Mouse (Mus musculus) G1E (cell line): ENCODE measurements around the gene Cirbp. TPM values are rescaled to one million over a fixed set of nuclear protein-coding genes. Genes with fewer than 3 reads are reported as not detected.

Source experiments
- ATAC-seq: 2 replicates; pipeline ENCODE4 v1.8.0; 2016; ENCODE audit warnings: mild to moderate bottlenecking; ENCODE audit not compliant: insufficient number of reproducible peaks, poor library complexity, low FRiP score, severe bottlenecking; ENCODE audit errors: extremely low read depth
- DNase-seq: peaks from one replicate; pipeline ENCODE4 v3.0.0; 2012; ENCODE audit warnings: low spot score
- H3K27me3 ChIP-seq: 2 replicates; pipeline ENCODE4 v1.6.1; 2012; ENCODE audit warnings: mild to moderate bottlenecking, low read length, inconsistent platforms; ENCODE audit not compliant: insufficient read depth
- H3K36me3 ChIP-seq: replicated peaks from 2 replicates; pipeline ENCODE3; 2012; ENCODE audit warnings: mild to moderate bottlenecking, inconsistent platforms
- H3K4me1 ChIP-seq: 2 replicates; pipeline ENCODE4 v1.6.1; 2012; ENCODE audit warnings: low read depth, low read length, inconsistent platforms, mixed read lengths; ENCODE audit not compliant: insufficient read depth
- H3K4me3 ChIP-seq: 2 replicates; pipeline ENCODE4 v1.5.1; 2012; ENCODE audit warnings: low read depth, mild to moderate bottlenecking, inconsistent platforms, low read length, moderate library complexity, mixed read lengths
- H3K9me3 ChIP-seq: replicated peaks from 2 replicates; pipeline ENCODE4 v1.6.1; 2012; ENCODE audit warnings: inconsistent platforms
- CTCF ChIP-seq: IDR thresholded peaks from 2 replicates; pipeline ENCODE4 v1.5.1; 2012; ENCODE audit warnings: low read depth, low read length, inconsistent platforms, mixed read lengths
- GATA1 ChIP-seq: IDR thresholded peaks from 2 replicates; pipeline ENCODE4 v1.6.1; 2012; ENCODE audit warnings: borderline replicate concordance, low read length, inconsistent platforms, mixed read lengths
- GATA2 ChIP-seq: IDR thresholded peaks from 2 replicates; pipeline ENCODE4 v1.6.1; 2012; ENCODE audit warnings: low read depth, low read length, inconsistent platforms, borderline replicate concordance
- POLR2AphosphoS5 ChIP-seq: IDR thresholded peaks from 2 replicates; pipeline ENCODE4 v1.6.1; 2012; ENCODE audit warnings: low read depth, low read length, inconsistent platforms; ENCODE audit not compliant: insufficient replicate concordance
- TAL1 ChIP-seq: conservative IDR thresholded peaks from 2 replicates; pipeline ENCODE4 v1.6.1; 2012; ENCODE audit warnings: low read depth, low read length, inconsistent platforms, mixed read lengths
- polyA plus RNA-seq: library from polyadenylated mRNA; stranded (reverse); fragments of >175 nt; gene quantifications from 2 replicates; pipeline ENCODE4 v1.2.3, GENCODE M21; 2012
- total RNA-seq, 2 experiments: library from RNA; stranded (forward) in 1 of 2; stranded (reverse) in 1 of 2; fragments of 200-1000 nt in 1 of 2; fragments of >200 nt in 1 of 2; fragmentation: Nextera tagmentation in 1 of 2; gene quantifications; 2 replicates each; pipeline ENCODE4 v1.2.3; 2014 to 2017

Cirbp gene
- total RNA-seq (2014; fragmentation: Nextera tagmentation): 18.1 and 21.2 TPM in 2 replicates
- 32.6 and 34.8 TPM in 2 replicates for total RNA-seq (2017)
- polyA plus RNA-seq: 41.4 and 45.2 TPM in 2 replicates

DNA sequence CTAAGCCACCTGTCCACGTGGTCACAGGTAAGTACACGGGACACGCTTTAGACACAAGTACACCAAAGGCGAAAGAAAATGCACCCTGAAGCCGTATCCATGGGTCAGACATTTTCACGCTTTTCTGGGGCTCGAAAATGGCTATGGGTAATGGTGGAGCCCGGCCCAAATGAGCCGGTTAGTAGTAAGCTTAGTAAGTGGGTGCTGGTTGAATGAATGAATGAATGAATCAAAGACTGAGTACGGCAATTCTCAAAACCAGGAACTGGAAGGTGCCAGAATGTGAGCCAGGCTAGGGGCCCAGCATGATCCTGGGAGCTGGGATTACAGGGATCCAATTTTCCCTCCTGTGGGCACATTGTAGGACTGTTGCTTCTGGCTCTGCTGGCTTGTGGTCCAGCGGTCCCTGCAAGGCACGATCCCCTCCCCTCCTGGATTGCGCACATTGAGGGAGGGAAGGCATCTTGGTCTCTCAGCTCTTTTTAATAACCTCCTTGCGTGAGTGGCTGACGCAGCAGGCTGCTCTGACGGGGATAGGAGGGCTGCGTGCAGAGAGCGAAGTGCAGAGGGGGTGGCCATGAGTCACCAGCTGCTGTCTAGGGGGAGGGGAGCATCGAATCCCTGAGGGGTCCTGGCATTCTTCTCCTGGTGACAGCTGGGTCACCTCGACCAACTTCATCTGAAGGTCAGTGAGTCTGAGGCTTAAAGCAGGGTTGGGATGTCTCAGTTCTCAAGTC lies at the start of gene Cirbp:
Cirbp (plus strand) TSS at position 594 of the 737 bp plus-strand sequence.
- peaks cover 86% of the 10 kb centered on the region for H3K4me1 ChIP-seq
- H3K9me3 ChIP-seq: peaks cover 7% of the 10 kb centered on the region
- no peak for DNase-seq
- H3K4me3 ChIP-seq: peak within 1 kb of the TSS; percentile 72
- peaks cover 15% of the 10 kb centered on the region for H3K36me3 ChIP-seq
- no peaks in the 10 kb centered on the region; the same call in 1 of the 2 replicates for H3K27me3 ChIP-seq
- TF ChIP-seq POLR2AphosphoS5 (no peak), TAL1 (no peak), GATA2 (no peak), GATA1 (no peak), CTCF (no peak)
- no peak for ATAC-seq

DNA sequence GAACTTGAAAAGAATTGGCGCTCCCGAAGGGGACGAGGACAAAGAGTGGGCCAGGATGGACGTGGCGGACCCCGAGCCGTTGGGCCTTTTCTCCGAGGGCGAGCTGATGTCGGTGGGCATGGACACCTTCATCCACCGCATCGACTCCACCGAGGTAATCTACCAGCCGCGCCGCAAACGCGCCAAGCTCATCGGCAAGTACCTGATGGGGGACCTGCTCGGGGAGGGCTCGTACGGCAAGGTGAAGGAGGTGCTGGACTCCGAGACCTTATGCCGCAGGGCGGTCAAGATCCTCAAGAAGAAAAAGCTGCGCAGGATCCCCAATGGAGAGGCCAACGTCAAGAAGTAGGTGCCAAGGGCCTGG lies 49.2 kb upstream of the Cirbp start:
- Histone ChIP-seq H3K27me3 (no peaks in the 10 kb centered on the region), H3K9me3 (no peaks in the 10 kb centered on the region), H3K4me1 (peaks cover 62% of the 10 kb centered on the region), H3K4me3 (peak overlapping the region; percentile 97), H3K36me3 (peaks cover 52% of the 10 kb centered on the region)
- DNase-seq (no peak), ATAC-seq (no peak)
- TF ChIP-seq GATA2: no peak
- TF ChIP-seq TAL1: no peak
- TF ChIP-seq GATA1: no peak
- no peak for TF ChIP-seq POLR2AphosphoS5
- no peak for TF ChIP-seq CTCF

DNA sequence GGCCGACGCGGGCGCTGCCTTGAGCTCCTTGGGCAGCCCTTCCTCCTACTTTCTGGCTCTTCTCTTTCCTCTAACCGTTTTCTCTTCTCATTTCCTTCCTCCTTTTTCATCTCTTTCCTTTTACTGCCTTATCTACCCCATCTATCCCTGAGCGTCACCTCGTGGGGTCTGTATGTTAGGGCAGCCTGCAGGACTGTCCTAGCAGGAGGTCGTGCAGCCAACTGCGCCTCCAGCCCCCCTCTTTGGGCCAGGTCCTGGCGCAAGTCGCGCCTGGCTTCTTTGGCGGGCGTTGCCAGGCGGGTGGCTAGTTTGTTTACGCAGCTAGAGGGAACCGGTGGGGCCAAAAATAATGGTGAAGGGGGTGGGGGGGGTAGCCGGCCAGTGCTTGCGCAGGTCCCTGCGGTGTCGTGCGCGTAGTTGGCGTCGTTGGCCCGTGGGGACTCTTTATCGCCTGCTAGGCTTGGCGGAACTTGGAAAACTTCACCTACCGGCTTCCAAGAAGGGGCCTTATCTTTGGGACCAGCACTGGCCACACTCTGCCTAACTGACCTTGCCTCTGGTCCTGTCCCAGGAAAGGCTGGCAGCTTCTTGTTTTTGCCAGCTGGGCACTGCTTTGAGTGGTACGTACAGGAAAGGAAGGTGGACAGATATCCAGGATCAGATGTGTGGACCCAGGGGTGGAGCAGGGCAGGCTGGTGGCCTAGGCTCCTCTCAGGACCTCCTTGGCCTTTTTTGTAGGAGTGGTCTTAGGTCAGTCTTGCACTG lies 48.7 kb upstream of the Cirbp start:
- Histone ChIP-seq H3K27me3 (no peaks in the 10 kb centered on the region), H3K4me1 (peaks cover 67% of the 10 kb centered on the region), H3K4me3 (peak overlapping the region; percentile 97), H3K9me3 (no peaks in the 10 kb centered on the region), H3K36me3 (peaks cover 57% of the 10 kb centered on the region)
- DNase-seq (peak; percentile 47), ATAC-seq (no peak)
- TF ChIP-seq CTCF (no peak), TAL1 (peak; percentile 56; the same call in 1 of the 2 replicates), GATA1 (no peak)

DNA sequence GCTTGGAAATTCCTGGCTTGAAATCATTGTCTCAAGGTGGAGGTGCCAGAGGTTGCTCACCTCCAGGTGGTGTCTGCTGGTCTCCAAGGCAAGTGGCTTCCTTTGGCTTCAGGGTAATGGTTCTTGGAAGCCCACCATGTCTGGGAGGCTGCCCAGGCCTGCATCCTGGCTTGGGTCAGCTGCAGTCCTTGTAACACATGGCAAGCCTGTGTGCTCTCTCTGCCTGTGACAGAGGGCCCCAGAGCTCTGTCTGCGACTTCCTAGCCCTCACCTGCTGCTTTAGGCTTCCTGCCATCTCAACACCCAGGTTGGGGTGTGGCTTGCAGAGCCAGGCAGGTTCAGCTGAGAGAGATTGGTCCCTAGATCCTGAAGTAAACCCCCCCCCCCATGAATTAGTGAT lies 48.0 kb upstream of the Cirbp start:
- no peak for DNase-seq

DNA sequence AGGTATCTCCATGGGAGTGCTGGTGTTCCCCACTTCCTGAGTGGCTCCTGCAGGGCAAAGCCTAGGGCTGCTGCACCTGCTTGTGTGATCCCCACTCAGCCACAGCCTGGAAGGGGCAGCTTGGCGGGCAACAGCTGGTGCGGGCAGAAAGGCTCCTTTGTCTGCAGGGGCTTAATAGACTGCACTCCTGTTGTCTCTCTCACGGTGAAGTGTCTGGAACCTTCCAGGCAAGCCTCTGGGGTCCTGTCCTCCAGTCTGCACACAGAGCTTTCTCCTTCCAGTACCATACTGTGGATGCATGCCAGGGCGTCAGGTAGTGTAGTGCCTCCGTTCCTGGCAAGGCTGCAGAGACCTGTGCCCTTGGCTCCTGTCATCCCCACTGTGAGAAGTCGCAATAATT lies 47.2 kb upstream of the Cirbp start:
- Histone ChIP-seq H3K36me3 (peaks cover 70% of the 10 kb centered on the region), H3K4me3 (peak overlapping the region; percentile 97; the same call in 1 of the 2 replicates), H3K9me3 (no peaks in the 10 kb centered on the region), H3K4me1 (peaks cover 74% of the 10 kb centered on the region), H3K27me3 (no peaks in the 10 kb centered on the region)
- no peak for TF ChIP-seq CTCF
- no peak for TF ChIP-seq GATA2
- TF ChIP-seq TAL1: no peak
- no peak for TF ChIP-seq GATA1
- no peak for TF ChIP-seq POLR2AphosphoS5
- ATAC-seq (no peak), DNase-seq (no peak)

More for the DNA sequence above, 48.0 kb upstream of the Cirbp start:
- Histone ChIP-seq H3K27me3 (no peaks in the 10 kb centered on the region), H3K9me3 (no peaks in the 10 kb centered on the region), H3K36me3 (peaks cover 62% of the 10 kb centered on the region), H3K4me1 (peaks cover 68% of the 10 kb centered on the region), H3K4me3 (peak overlapping the region; percentile 97)
- no peak for ATAC-seq
- no peak for TF ChIP-seq TAL1
- TF ChIP-seq POLR2AphosphoS5: no peak
- TF ChIP-seq CTCF: no peak
- no peak for TF ChIP-seq GATA2
- no peak for TF ChIP-seq GATA1

DNA sequence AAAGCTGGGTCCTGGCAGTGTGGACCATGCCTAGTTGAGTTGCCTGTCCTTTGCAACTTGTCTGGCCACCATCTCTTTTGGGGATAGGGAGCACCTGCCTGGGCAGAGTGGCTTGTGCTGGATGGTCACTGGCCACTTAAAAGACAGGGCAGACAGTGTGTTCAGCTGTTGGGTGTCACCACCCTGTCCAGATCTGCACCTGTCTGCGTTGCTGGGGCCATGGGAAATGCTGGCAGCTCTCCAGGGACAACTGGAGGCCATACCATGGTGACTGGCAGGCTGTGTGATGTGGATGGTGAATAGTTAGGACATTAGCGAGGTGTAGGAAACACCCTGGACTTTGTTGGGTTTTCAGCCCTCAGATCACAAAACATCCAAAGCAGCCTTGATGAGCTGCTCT lies 45.6 kb upstream of the Cirbp start:
- Histone ChIP-seq H3K4me1 (peaks cover 75% of the 10 kb centered on the region), H3K9me3 (no peaks in the 10 kb centered on the region), H3K4me3 (peak overlapping the region; percentile 40; the same call in 1 of the 2 replicates), H3K27me3 (no peaks in the 10 kb centered on the region), H3K36me3 (peaks cover 84% of the 10 kb centered on the region)
- TF ChIP-seq CTCF (no peak), GATA1 (no peak), POLR2AphosphoS5 (no peak), GATA2 (no peak), TAL1 (no peak)
- DNase-seq (no peak), ATAC-seq (no peak)
